Mouse (Mus musculus): ENCODE measurements around the gene Ms4a15. TPM values are rescaled to one million over a fixed set of nuclear protein-coding genes. Genes with fewer than 3 reads are reported as not detected.

Ms4a15 gene
- 0.10 TPM in 1 of 2 replicates, not detected in the other for polyA plus RNA-seq (2021; fragmentation: Nextera tagmentation)
- long read RNA-seq, experiment 1: 0 reads
- long read RNA-seq, experiment 2: 0 reads

GRCm38 (mm10) chr19:10993150-10993549, at the start of gene Ms4a15:
Gene Ms4a15, minus strand, starts transcription at chr19:10993250.

GRCm38 (mm10) chr19:11017891-11018290, 24.8 kb upstream of the Ms4a15 start, which contains the start of gene Ms4a18:
Gene Ms4a18, minus strand, starts transcription at chr19:11018031.

GRCm38 (mm10) chr19:10974238-10974865, 18.7 kb downstream of the Ms4a15 start, which contains the start of gene Ms4a10:
Gene Ms4a10, minus strand, starts transcription at chr19:10974670.

GRCm38 (mm10) chr19:10949112-10949511, 43.9 kb downstream of the Ms4a15 start, which contains the start of gene Ccdc86:
Gene Ccdc86, minus strand, starts transcription at chr19:10949266.

GRCm38 (mm10) chr19:10937110-10937563, 55.9 kb downstream of the Ms4a15 start, which contains the start of gene Ptgdr2:
Gene Ptgdr2, plus strand, starts transcription at chr19:10937160.

Other genes with a start within 250 kb of the Ms4a15 start
- gene Cd6, start 163.2 kb downstream of the Ms4a15 start, polyA plus RNA-seq (2021; fragmentation: Nextera tagmentation): 0.30 and 0.99 TPM in 2 replicates
- 0.20 and 0.30 TPM in 2 replicates for gene Slc15a3, start 153.5 kb downstream of the Ms4a15 start, polyA plus RNA-seq (2021; fragmentation: Nextera tagmentation)
- 30.2 and 37.5 TPM in 2 replicates for gene Tmem132a, start 123.3 kb downstream of the Ms4a15 start, polyA plus RNA-seq (2021; fragmentation: Nextera tagmentation)
- 56.5 and 62.8 TPM in 2 replicates for gene Tmem109, start 111.2 kb downstream of the Ms4a15 start, polyA plus RNA-seq (2021; fragmentation: Nextera tagmentation)
- 31.3 and 52.3 TPM in 2 replicates for gene Prpf19, start 98.0 kb downstream of the Ms4a15 start, polyA plus RNA-seq (2021; fragmentation: Nextera tagmentation)
- not detected in 2 replicates for gene Zp1, start 72.6 kb downstream of the Ms4a15 start, polyA plus RNA-seq (2021; fragmentation: Nextera tagmentation)
- 0.06 TPM in 1 of 2 replicates, not detected in the other for gene Ptgdr2, start 56.1 kb downstream of the Ms4a15 start, polyA plus RNA-seq (2021; fragmentation: Nextera tagmentation)
- gene Ccdc86, start 44.0 kb downstream of the Ms4a15 start, polyA plus RNA-seq (2021; fragmentation: Nextera tagmentation): 7.5 and 7.8 TPM in 2 replicates
- 0.14 TPM in 1 of 2 replicates, not detected in the other for gene Ms4a10, start 18.6 kb downstream of the Ms4a15 start, polyA plus RNA-seq (2021; fragmentation: Nextera tagmentation)
- gene Ms4a18, start 24.8 kb upstream of the Ms4a15 start, polyA plus RNA-seq (2021; fragmentation: Nextera tagmentation): not detected in 2 replicates
- not detected in 2 replicates for gene Ms4a8a, start 87.9 kb upstream of the Ms4a15 start, polyA plus RNA-seq (2021; fragmentation: Nextera tagmentation)
- gene 1700017D01Rik, start 137.6 kb upstream of the Ms4a15 start, polyA plus RNA-seq (2021; fragmentation: Nextera tagmentation): not detected in 2 replicates
- not detected in 2 replicates for gene 1700025F22Rik, start 172.1 kb upstream of the Ms4a15 start, polyA plus RNA-seq (2021; fragmentation: Nextera tagmentation)
- gene Ms4a13, start 203.5 kb upstream of the Ms4a15 start, polyA plus RNA-seq (2021; fragmentation: Nextera tagmentation): not detected in 2 replicates
- not detected in 2 replicates for gene Ms4a12, start 239.2 kb upstream of the Ms4a15 start, polyA plus RNA-seq (2021; fragmentation: Nextera tagmentation)